Mouse (Mus musculus): Measurements from ENCODE around the gene Gipr. TPM values are rescaled to one million over a fixed set of nuclear protein-coding genes. Genes with fewer than 3 reads are reported as not detected.

Gene Gipr
- polyA plus RNA-seq (2015; fragmentation: Nextera tagmentation; extraction: Ambion mirVana), result 2.5 and 2.8 TPM in 2 replicates

GRCm38 (mm10) chr7:19165656-19166423 is at the start of gene Gipr:
Gene Gipr (minus strand): TSS chr7:19166127.
- peak within 1 kb of the TSS; percentile 47 for H3K4me2 ChIP-seq (replicated peaks)
- ATAC-seq, result peak; percentile 36
- peaks cover 29% of the 10 kb centered on the region for H3K4me1 ChIP-seq (replicated peaks)
- no peaks in the 10 kb centered on the region for H3K36me3 ChIP-seq
- 0 out of 2 replicates have a peak within 1 kb of the TSS, but pooled peaks have one; percentile 9 for H3K4me3 ChIP-seq (replicated peaks)
- peaks cover 10% of the 10 kb centered on the region; the same call in 1 of the 2 replicates for H3K27me3 ChIP-seq (replicated peaks)
- no peaks in the 10 kb centered on the region for H3K9me3 ChIP-seq
- no peak within 1 kb of the TSS for H3K27ac ChIP-seq
- 11% methylated on average over 14 of the region's 14 CpGs for WGBS
- peak within 1 kb of the TSS; percentile 26; the same call in 1 of the 2 replicates for H3K9ac ChIP-seq

- Histone ChIP-seq H3K36me3 (no peaks in the 10 kb centered on the region), H3K9ac (no peak overlapping the region), H3K27me3 (replicated peaks) (no peaks in the 10 kb centered on the region), H3K4me2 (replicated peaks) (no peak overlapping the region), H3K4me1 (replicated peaks) (peaks cover 7% of the 10 kb centered on the region; the same call in 1 of the 2 replicates), H3K27ac (no peak overlapping the region), H3K9me3 (no peaks in the 10 kb centered on the region), H3K4me3 (replicated peaks) (no peak overlapping the region)
- no peak for ATAC-seq
- WGBS, result 63% methylated on average over 9 of the region's 9 CpGs
Measured at GRCm38 (mm10) chr7:19214940-19215339, 49.0 kb upstream of the Gipr start.

GRCm38 (mm10) chr7:19214369-19214768 is 48.4 kb upstream of the Gipr start:
- no peak overlapping the region for H3K4me2 ChIP-seq (replicated peaks)
- ATAC-seq, result no peak
- no peaks in the 10 kb centered on the region for H3K9me3 ChIP-seq
- H3K4me1 ChIP-seq (replicated peaks), result peaks cover 7% of the 10 kb centered on the region; the same call in 1 of the 2 replicates
- 63% methylated on average over 7 of the region's 7 CpGs for whole genome bisulfite sequencing
- no peak overlapping the region for H3K4me3 ChIP-seq (replicated peaks)
- no peaks in the 10 kb centered on the region for H3K36me3 ChIP-seq
- no peak overlapping the region for H3K9ac ChIP-seq
- H3K27me3 ChIP-seq (replicated peaks), result no peaks in the 10 kb centered on the region
- no peak overlapping the region for H3K27ac ChIP-seq

- H3K27me3 ChIP-seq (replicated peaks), result no peaks in the 10 kb centered on the region
- H3K27ac ChIP-seq, result no peak overlapping the region
- H3K9me3 ChIP-seq, result no peaks in the 10 kb centered on the region
- no peak overlapping the region for H3K4me3 ChIP-seq (replicated peaks)
- no peak overlapping the region for H3K9ac ChIP-seq
- no peak for ATAC-seq
- peak overlapping the region; percentile 92; the same call in 1 of the 2 replicates for H3K4me2 ChIP-seq (replicated peaks)
- no peaks in the 10 kb centered on the region for H3K36me3 ChIP-seq
- peaks cover 7% of the 10 kb centered on the region; the same call in 1 of the 2 replicates for H3K4me1 ChIP-seq (replicated peaks)
- 71% methylated on average over 2 of the region's 2 CpGs for WGBS
Measured at GRCm38 (mm10) chr7:19213385-19213784, 47.5 kb upstream of the Gipr start.

- Histone ChIP-seq H3K27me3 (replicated peaks) (no peaks in the 10 kb centered on the region), H3K4me2 (replicated peaks) (peak within 1 kb of the TSS; percentile 92), H3K9me3 (no peaks in the 10 kb centered on the region), H3K4me1 (replicated peaks) (peaks cover 7% of the 10 kb centered on the region), H3K9ac (peak within 1 kb of the TSS; percentile 44), H3K36me3 (no peaks in the 10 kb centered on the region), H3K27ac (no peak within 1 kb of the TSS), H3K4me3 (replicated peaks) (peak within 1 kb of the TSS; percentile 45)
- ATAC-seq, result peak; percentile 81
- WGBS, result 2% methylated on average over 30 of the region's 30 CpGs
Measured at GRCm38 (mm10) chr7:19211996-19212755, 46.2 kb upstream of the Gipr start, which contains the start of gene Gpr4. Gene Gpr4 (plus strand): TSS chr7:19212538.

GRCm38 (mm10) chr7:19211041-19211675 is 45.2 kb upstream of the Gipr start:
- H3K4me3 ChIP-seq (replicated peaks), result no peak overlapping the region
- no peak overlapping the region for H3K9ac ChIP-seq
- no peaks in the 10 kb centered on the region for H3K27me3 ChIP-seq (replicated peaks)
- no peak overlapping the region for H3K27ac ChIP-seq
- peaks cover 7% of the 10 kb centered on the region for H3K4me1 ChIP-seq (replicated peaks)
- H3K9me3 ChIP-seq, result no peaks in the 10 kb centered on the region
- no peak for ATAC-seq
- WGBS, result 61% methylated on average over 5 of the region's 5 CpGs
- no peaks in the 10 kb centered on the region for H3K36me3 ChIP-seq
- no peak overlapping the region for H3K4me2 ChIP-seq (replicated peaks)

- H3K4me2 ChIP-seq (replicated peaks), result no peak overlapping the region
- WGBS, result 88% methylated on average over 5 of the region's 5 CpGs
- H3K27me3 ChIP-seq (replicated peaks), result no peaks in the 10 kb centered on the region
- H3K36me3 ChIP-seq, result peaks cover 6% of the 10 kb centered on the region
- H3K9ac ChIP-seq, result no peak overlapping the region
- H3K27ac ChIP-seq, result no peak overlapping the region
- H3K4me1 ChIP-seq (replicated peaks), result peaks cover 7% of the 10 kb centered on the region
- H3K4me3 ChIP-seq (replicated peaks), result no peak overlapping the region
- no peak for ATAC-seq
- H3K9me3 ChIP-seq, result no peaks in the 10 kb centered on the region
Measured at GRCm38 (mm10) chr7:19210010-19210409, 44.1 kb upstream of the Gipr start.

- H3K4me1 ChIP-seq (replicated peaks), result peaks cover 7% of the 10 kb centered on the region
- no peak overlapping the region for H3K4me2 ChIP-seq (replicated peaks)
- no peaks in the 10 kb centered on the region for H3K27me3 ChIP-seq (replicated peaks)
- peaks cover 6% of the 10 kb centered on the region for H3K36me3 ChIP-seq
- no peak overlapping the region for H3K27ac ChIP-seq
- H3K4me3 ChIP-seq (replicated peaks), result no peak overlapping the region
- WGBS, result 79% methylated on average over 4 of the region's 4 CpGs
- no peaks in the 10 kb centered on the region for H3K9me3 ChIP-seq
- H3K9ac ChIP-seq, result no peak overlapping the region
- no peak for ATAC-seq
Measured at GRCm38 (mm10) chr7:19209494-19209893, 43.6 kb upstream of the Gipr start.

GRCm38 (mm10) chr7:19208944-19209472 is 43.1 kb upstream of the Gipr start:
- no peaks in the 10 kb centered on the region for H3K9me3 ChIP-seq
- ATAC-seq, result no peak
- peaks cover 7% of the 10 kb centered on the region for H3K4me1 ChIP-seq (replicated peaks)
- no peak overlapping the region for H3K4me2 ChIP-seq (replicated peaks)
- no peak overlapping the region for H3K4me3 ChIP-seq (replicated peaks)
- no peak overlapping the region for H3K9ac ChIP-seq
- WGBS, result 50% methylated on average over 7 of the region's 7 CpGs
- H3K27me3 ChIP-seq (replicated peaks), result no peaks in the 10 kb centered on the region
- H3K36me3 ChIP-seq, result peaks cover 6% of the 10 kb centered on the region
- no peak overlapping the region for H3K27ac ChIP-seq

GRCm38 (mm10) chr7:19208201-19208910 is 42.4 kb upstream of the Gipr start:
- 82% methylated on average over 13 of the region's 13 CpGs for WGBS

GRCm38 (mm10) chr7:19202065-19202850 is 36.3 kb upstream of the Gipr start:
- 50% methylated on average over 15 of the region's 15 CpGs for WGBS
- no peak overlapping the region for H3K27ac ChIP-seq
- no peak overlapping the region for H3K9ac ChIP-seq
- ATAC-seq, result peak; percentile 58
- no peaks in the 10 kb centered on the region for H3K4me1 ChIP-seq (replicated peaks)
- peaks cover 6% of the 10 kb centered on the region for H3K36me3 ChIP-seq
- H3K4me3 ChIP-seq (replicated peaks), result no peak overlapping the region
- H3K27me3 ChIP-seq (replicated peaks), result no peaks in the 10 kb centered on the region
- H3K9me3 ChIP-seq, result no peaks in the 10 kb centered on the region
- H3K4me2 ChIP-seq (replicated peaks), result no peak overlapping the region

More at GRCm38 (mm10) chr7:19208201-19208910, 42.4 kb upstream of the Gipr start:
- Histone ChIP-seq H3K36me3 (peaks cover 6% of the 10 kb centered on the region), H3K4me2 (replicated peaks) (no peak overlapping the region), H3K4me1 (replicated peaks) (peaks cover 7% of the 10 kb centered on the region), H3K27ac (no peak overlapping the region), H3K4me3 (replicated peaks) (no peak overlapping the region), H3K9me3 (no peaks in the 10 kb centered on the region), H3K27me3 (replicated peaks) (no peaks in the 10 kb centered on the region), H3K9ac (no peak overlapping the region)
- ATAC-seq, result no peak
